Mouse (Mus musculus) monocyte, adult 2 months (primary cell): ENCODE data around the gene Kcnh4.
A peak's percentile ranks its signal among the peaks of the same experiment; 100 is the strongest.
"Not testable (repeated sequence)": the region's sequence is repeated elsewhere in the genome, so short reads cannot be mapped to it uniquely, and the experiment has no call there.

Experiments used
- DNase-seq, 2 experiments: peaks; one replicate each; pipeline ENCODE4 v3.0.0; 2022; ENCODE audit warnings: low spot score in 2 of 2, low read depth in 1 of 2

Kcnh4 gene

GRCm38 (mm10) chr11:100759611-100760233 is at the start of gene Kcnh4:
Kcnh4 (minus strand) TSS chr11:100759942.
- peak in 1 of 2 experiments; percentile 56 for DNase-seq

GRCm38 (mm10) chr11:100806380-100807305 is 46.9 kb upstream of the Kcnh4 start:
- DNase-seq, result no peak

DNA sequence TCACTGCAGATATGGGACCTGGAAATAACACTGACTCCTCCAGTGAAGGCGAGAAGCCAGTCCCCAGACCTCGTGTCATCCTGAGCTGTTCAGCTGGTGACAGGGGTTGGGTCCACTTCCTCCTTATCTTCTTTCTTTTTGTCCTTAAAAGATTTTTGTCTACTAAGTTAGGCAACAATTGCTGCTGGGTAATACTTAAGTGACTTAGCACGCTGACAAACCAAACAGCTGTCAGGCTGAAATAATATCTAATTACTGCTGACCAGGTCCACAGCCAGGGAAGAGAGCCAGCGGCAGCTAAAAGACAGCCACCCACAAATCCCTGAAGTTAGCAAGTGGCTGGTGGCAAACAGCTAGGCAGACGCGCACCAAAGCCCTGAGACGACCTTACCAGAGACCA is 45.8 kb upstream of the Kcnh4 start:
- no peak for DNase-seq

- no peak for DNase-seq
These were observed 44.7 kb upstream of the Kcnh4 start for GRCm38 (mm10) chr11:100804409-100804808.

DNA sequence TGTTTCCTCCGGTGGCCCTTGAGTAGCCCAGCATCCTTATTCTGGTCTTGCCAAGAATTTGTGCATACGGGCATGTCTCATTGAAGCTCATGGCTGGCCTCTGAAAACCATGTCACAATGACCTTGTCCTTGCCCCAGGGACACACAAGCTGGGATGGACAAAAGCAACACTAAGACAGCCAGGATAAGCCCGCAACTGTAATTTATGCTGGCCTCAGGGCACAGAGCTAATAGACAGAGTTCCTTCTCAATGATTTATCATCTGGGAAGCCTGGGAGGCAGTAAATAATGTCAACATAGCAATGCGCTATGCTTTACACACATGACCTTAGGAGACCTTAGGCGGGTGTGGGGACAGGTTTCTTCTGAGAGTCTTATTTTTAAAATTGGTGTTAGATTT is 39.7 kb upstream of the Kcnh4 start:
- no peak for DNase-seq

DNA sequence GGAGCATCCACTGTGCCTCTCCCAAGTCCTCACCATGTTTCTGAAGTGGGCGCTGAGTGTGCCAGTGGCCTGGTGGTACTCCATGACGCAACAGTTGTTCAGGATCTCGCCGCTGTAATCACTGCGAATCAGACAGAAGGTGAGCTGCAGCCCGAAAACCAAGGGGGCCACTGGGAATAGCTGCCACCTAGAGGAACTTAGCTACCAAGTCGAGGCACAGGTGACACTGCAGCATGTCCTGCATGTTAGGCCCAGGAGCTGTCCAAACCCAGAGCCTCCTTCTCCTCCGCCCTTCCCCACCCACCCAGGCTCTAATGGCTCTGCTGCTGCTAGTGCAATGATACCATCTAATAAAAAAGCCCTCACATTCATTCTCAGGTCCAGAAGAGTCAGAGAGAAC is 36.8 kb upstream of the Kcnh4 start:
- DNase-seq, result no peak

DNA sequence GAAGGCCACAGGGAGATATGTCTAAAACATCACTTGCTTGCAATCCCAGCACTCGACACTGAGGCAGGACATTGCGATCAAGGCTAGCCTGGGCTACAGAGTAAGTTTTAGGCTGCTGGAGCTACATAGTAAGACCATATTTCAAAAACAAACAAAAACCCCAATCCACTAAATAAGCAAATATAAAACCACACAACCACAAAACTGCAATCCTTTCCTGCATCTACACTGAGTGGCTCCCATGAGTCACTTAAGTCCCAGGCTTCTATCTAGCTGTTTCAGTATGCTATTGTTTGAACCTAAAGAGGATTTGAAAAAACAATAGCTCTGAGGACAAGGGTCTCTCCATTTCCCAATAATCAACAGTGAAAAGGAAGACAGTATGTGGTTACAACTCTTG is 35.6 kb upstream of the Kcnh4 start:
- no peak for DNase-seq

DNA sequence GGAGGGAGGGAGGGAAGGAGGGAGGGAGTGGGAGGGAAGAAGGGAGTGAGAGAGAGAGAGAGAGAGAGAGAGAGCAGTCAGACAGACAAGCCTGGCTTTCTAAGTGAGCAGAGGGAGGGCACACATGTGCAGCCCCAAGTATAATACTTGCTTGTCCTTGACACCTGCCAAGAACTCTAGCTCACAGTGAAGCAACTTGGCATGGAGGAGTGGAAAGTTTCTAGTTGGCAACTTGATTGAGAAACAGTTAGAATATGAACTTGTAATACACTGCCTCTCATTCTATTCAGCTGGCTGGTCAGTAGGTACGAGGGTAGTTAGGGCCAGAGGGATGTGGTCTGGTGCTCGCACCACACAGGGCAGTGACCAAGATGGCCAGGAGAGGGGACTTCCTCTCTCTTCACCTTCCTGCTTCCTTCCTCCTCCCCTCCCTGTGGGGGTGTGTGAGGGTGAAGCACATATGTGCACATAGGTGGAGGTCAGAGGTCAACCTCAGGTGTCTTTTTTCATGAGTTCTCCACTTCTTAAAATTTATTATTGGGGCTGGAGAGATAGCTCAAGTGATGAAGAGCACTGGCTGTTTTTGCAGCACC is 31.8 kb upstream of the Kcnh4 start:
- DNase-seq, result no peak

GRCm38 (mm10) chr11:100790644-100791043 is 30.9 kb upstream of the Kcnh4 start:
- DNase-seq, result not testable (repeated sequence)

DNA sequence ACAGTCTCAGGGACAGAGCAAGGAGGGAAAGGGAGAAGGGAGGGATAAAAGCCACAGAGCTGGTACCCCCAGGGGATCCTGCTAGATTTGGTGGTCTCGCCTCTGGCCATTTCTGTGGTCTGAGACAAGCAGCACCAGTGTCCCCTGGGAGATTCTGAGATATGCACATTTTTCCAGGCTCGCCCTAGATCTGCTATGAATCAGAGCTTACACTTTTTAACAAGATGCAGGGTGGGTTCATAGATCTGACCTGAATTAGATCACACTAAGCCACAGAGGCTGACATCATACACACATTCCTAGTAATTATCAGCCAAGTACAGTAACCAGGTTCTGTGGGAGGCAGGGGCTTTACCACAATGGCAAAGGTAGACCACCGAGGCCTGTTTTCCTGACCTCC is 30.0 kb upstream of the Kcnh4 start:
- DNase-seq, result no peak

DNA sequence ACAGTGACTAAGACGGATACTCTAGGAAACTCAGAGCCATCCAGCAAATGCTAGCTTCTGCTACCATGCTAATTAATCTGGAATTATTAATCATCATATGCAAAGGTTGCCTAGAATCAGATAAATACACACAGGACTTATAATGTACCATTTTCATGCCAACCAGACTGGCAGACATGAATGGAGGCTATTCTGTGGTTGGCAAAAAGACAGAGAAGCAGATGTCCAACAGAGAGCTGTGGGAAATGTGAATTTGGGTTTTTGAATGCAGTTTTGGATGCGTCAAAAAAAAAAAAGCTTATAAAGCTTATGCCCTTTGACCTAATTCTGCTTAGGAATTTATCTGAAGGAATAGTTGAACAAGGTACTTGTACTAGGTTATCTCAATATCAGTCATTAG is 26.0 kb upstream of the Kcnh4 start:
- no peak for DNase-seq

GRCm38 (mm10) chr11:100784286-100784685 is 24.5 kb upstream of the Kcnh4 start:
- no peak for DNase-seq

DNA sequence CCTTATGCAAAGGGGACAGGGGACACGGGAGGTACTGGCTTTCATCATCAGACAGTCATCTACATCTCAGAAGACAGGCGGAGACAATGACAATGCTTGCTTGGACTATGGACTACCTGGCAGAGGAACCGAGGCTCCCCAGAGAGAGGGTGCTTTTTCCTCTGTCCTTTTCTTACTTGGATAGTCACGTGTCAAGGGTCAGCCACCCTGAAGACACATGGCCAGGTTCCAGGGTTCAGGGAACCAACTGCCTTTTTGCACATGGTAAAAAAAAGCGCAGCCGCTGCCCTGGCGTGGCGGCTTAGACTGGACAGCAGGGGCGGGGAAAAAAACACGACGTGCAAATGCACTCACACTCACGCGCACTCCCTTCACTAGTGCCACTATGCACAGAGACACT is 22.8 kb upstream of the Kcnh4 start:
- DNase-seq, result no peak

DNA sequence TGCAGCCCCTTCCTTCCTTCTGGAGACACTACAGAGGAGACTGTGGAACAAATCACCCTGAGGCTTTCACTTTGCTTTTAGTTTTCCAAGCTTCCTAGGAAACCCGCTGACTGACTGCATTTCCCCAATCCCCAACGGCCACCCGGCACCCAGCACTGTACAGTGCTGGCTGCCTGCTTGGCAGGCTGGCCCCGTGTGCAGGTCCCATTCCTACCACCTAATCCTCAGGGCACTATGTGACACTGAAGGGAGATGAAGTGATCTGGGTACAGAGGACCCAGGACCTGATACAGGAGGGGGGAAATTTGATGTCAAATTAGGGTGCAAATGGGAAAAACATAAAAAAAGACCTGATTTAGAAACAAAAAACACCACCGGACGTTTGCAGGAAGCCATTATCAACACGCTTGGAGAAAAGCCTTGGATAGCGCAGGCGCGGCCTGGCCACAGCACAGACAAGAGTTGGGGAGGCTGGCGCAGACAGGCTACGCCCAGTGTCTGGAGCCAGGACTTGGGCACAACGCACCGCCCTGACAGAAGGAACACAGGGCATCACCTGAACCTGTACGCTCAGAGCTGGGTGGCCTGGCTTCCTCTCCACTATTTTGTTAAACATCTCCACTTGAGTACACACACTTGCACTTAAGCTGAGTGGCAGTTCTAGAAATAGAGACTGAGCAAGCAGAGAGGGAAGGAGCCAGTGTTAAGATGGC is 22.2 kb upstream of the Kcnh4 start:
- DNase-seq, result no peak

DNA sequence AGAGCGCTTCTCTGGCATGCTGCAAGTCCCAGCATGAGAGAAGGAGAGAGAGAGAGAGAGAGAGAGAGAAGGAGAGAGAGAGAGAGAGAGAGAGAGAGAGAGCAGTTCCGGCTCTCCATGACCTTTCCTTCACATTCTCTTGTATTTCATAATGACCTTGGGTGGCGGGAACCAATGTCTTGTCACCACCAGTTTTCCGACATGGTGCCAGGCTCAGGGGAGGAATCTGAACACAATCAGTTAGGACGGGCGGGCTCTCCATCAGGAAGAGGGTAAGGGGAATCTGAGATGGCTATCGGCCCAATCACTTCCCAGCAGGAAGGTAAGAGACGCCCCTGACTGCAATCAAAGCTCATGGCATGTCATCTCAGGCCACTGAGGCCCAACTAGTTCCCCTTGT is 20.5 kb upstream of the Kcnh4 start:
- no peak for DNase-seq

- DNase-seq, result no peak
These were observed 18.3 kb upstream of the Kcnh4 start for GRCm38 (mm10) chr11:100778069-100778468.

DNA sequence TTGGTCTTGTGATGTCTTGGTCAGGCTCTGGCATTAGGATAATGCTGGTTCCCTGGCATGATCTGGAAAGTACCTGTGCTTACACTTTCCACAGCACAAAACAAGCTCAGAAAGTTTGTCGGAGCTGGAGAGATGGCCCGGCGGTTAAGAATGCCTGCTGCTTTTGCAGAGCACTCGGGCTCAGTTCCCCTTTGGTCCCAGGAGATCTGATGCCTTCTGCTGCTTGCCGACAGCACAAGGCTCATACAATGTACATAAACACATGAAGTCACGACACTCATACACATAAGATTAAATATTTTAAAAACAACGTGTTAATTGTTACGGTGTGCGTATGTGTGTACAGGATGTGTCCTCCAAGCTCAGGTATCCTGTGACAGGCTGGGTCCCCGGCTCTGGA is 16.2 kb upstream of the Kcnh4 start:
- no peak for DNase-seq

- DNase-seq, result no peak
These were observed 14.5 kb upstream of the Kcnh4 start for GRCm38 (mm10) chr11:100774261-100774660.

- DNase-seq, result peak in 1 of 2 experiments; percentile 49
These were observed 11.1 kb upstream of the Kcnh4 start, which contains the start of gene Ghdc for GRCm38 (mm10) chr11:100770646-100771408. Ghdc (minus strand) TSS chr11:100770957.

GRCm38 (mm10) chr11:100769980-100770379 is 10.2 kb upstream of the Kcnh4 start:
- no peak for DNase-seq

GRCm38 (mm10) chr11:100767871-100768270 is 8.1 kb upstream of the Kcnh4 start:
- no peak for DNase-seq
